Mouse (Mus musculus) neural tube, embryonic 14.5 days (tissue): ENCODE results near the gene Pld4. TPM values are rescaled to one million over a fixed set of nuclear protein-coding genes. Genes with fewer than 3 reads are reported as not detected.

ENCODE experiments used
- ATAC-seq: fragments of 200-750 bp; cut with Nextera tagmentation; 2 replicates; pipeline ENCODE4 v1.8.0; 2017; ENCODE audit warnings: low read depth, mild to moderate bottlenecking, moderate TSS enrichment, moderate library complexity
- H3K27ac ChIP-seq: fragments of 300-500 bp; sonication (generic); 2 replicates; pipeline ENCODE4 v1.5.1; 2014; ENCODE audit warnings: low read depth, mild to moderate bottlenecking, control low read depth, low read length, moderate library complexity, mixed read lengths
- H3K27me3 ChIP-seq: fragments of 300-500 bp; sonication (generic); 2 replicates; pipeline ENCODE4 v1.6.1; 2014; ENCODE audit warnings: low read length; ENCODE audit not compliant: control insufficient read depth, insufficient read depth
- H3K36me3 ChIP-seq: fragments of 300-500 bp; sonication (generic); 2 replicates; pipeline ENCODE4 v1.6.1; 2014; ENCODE audit warnings: low read length, mixed read lengths; ENCODE audit not compliant: control insufficient read depth, insufficient read depth
- H3K4me1 ChIP-seq: fragments of 300-500 bp; sonication (generic); 2 replicates; pipeline ENCODE4 v1.6.1; 2014; ENCODE audit warnings: low read length; ENCODE audit not compliant: control insufficient read depth, insufficient read depth
- H3K4me2 ChIP-seq: fragments of 300-500 bp; sonication (generic); 2 replicates; pipeline ENCODE4 v1.6.1; 2014; ENCODE audit warnings: mild to moderate bottlenecking, low read depth, low read length, control low read depth
- H3K4me3 ChIP-seq: fragments of 300-500 bp; sonication (generic); 2 replicates; pipeline ENCODE4 v1.5.1; 2014; ENCODE audit warnings: low read depth, low read length, control low read depth, mixed read lengths
- H3K9ac ChIP-seq: fragments of 300-500 bp; sonication (generic); replicated peaks from 2 replicates; pipeline ENCODE4 v1.6.1; 2014; ENCODE audit warnings: low read depth, mild to moderate bottlenecking, control low read depth, low read length, mixed read lengths
- H3K9me3 ChIP-seq: fragments of 300-500 bp; sonication (generic); 2 replicates; pipeline ENCODE4 v1.6.1; 2016; ENCODE audit warnings: low read length; ENCODE audit not compliant: control insufficient read depth
- WGBS: fragments of 180-500 bp; shearing (Covaris S2); extraction: QIAGEN DNeasy Blood & Tissue Kit; methylation state at CpG from one replicate; pipeline ENCODE4 v1.1.7; 2014; 5-methylcytosine and 5-hydroxymethylcytosine counted together
- polyA plus RNA-seq: library from polyadenylated mRNA; unstranded; fragments of >200 nt; fragmentation: Nextera tagmentation; extraction: Ambion mirVana; gene quantifications from 2 replicates; pipeline ENCODE4 v1.2.1, GENCODE M21; 2014

Pld4 gene
- polyA plus RNA-seq, 1 experiment from 2014 or later = 4.5 TPM

DNA sequence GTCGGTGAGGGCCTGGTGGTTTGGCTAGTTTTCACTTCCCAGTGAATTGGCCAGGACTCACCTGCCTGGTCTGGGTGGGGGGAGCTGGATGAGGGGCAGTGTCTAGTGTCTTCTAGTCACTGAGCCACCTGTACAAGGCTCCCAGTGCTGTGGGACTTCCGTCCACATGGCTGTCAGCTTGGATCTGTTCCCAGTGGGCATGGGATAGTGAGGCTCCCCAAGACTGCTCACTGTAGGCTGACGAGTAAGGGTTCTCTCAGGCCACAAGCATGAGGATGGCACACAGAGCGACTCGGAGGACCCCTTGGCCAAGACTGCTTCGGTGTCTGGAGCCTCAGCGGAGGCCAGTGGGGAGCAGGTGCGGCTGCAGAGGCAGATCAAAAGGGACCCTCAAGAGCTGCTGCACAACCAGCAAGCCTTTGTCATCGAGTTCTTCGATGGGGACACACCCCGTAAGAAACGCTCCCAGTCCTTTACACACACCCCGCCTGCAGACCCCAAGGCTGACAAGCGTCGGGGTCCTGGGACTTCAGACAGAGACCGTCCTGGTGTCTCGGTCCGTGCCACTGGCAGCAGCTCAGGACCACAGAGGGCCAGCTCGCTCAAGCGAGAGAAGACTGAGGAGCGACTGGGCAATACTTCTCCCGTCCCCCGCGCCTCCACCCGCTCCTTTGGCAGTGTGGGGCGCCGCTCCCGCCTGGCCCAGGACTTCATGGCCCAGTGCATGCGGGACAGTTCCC lies 24.4 kb upstream of the Pld4 start:
- 89% methylated on average over 29 of the region's 29 CpGs for WGBS
- Histone ChIP-seq H3K27ac (no peak overlapping the region), H3K4me1 (no peaks in the 10 kb centered on the region), H3K36me3 (peaks cover 73% of the 10 kb centered on the region), H3K9me3 (no peaks in the 10 kb centered on the region), H3K4me3 (no peak overlapping the region), H3K4me2 (no peak overlapping the region), H3K27me3 (no peaks in the 10 kb centered on the region), H3K9ac (no peak overlapping the region)
- ATAC-seq = no peak

DNA sequence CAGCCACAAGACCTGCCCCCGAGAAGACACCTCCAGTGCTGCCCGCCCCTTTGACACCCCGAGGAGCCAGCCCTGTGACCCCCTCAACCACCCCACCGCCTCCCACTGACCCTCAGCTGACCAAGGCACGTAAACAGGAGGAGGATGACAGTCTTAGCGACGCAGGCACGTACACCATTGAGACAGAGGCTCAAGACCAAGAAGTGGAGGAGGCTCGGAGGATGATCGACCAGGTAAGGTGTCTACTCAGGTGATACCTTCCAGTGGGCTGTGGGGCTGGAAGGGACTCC lies 23.9 kb upstream of the Pld4 start:
- H3K4me2 ChIP-seq = no peak overlapping the region
- H3K9ac ChIP-seq = no peak overlapping the region
- no peak overlapping the region for H3K27ac ChIP-seq
- no peaks in the 10 kb centered on the region for H3K9me3 ChIP-seq
- H3K4me1 ChIP-seq = no peaks in the 10 kb centered on the region
- ATAC-seq = no peak
- 90% methylated on average over 10 of the region's 10 CpGs for WGBS
- peaks cover 68% of the 10 kb centered on the region for H3K36me3 ChIP-seq
- H3K4me3 ChIP-seq = no peak overlapping the region
- no peaks in the 10 kb centered on the region for H3K27me3 ChIP-seq

DNA sequence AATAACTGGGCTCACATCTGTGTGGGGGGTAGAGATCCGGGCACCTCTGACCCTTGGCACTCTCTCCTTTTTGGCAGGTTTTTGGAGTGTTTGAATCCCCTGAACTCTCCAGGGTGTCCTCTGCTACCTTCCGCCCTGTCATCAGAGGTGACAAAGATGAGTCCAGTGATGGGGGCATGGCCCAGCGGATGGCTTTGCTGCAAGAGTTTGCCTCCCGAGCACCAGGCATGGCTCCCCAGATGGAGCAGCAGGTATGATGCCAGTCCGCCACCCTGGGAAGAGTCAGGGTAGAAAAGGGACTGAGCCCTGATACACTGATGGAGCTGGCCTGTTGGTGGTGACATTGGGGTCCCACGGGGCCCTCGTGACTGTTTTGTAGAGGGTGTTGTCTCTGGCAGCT lies 23.4 kb upstream of the Pld4 start:
- H3K9me3 ChIP-seq = no peaks in the 10 kb centered on the region
- no peaks in the 10 kb centered on the region for H3K27me3 ChIP-seq
- H3K27ac ChIP-seq = no peak overlapping the region
- H3K4me3 ChIP-seq = no peak overlapping the region
- H3K9ac ChIP-seq = no peak overlapping the region
- peaks cover 63% of the 10 kb centered on the region for H3K36me3 ChIP-seq
- H3K4me1 ChIP-seq = no peaks in the 10 kb centered on the region
- H3K4me2 ChIP-seq = no peak overlapping the region
- ATAC-seq = no peak
- WGBS = 95% methylated on average over 7 of the region's 7 CpGs

DNA sequence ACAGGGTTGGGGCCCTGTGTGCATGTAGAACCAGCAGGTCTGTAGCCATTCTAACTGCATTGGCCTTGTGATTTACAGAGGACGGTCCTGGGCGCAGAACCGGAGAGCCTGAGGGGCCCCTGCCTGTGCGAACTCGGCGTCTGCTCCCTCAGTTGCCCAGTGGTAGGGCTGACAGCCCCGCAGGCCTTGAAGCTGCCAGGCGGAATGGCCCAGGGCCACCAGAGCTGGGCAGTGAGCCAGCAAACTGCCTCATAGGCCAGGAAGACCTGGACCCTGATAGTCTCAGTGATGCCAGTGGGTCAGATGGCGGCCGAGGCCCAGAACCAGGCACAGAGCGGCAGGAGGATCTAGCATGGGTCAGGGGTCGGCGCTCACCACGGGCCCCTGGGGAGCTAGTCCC lies 22.7 kb upstream of the Pld4 start:
- WGBS = 86% methylated on average over 14 of the region's 14 CpGs
- peaks cover 60% of the 10 kb centered on the region for H3K36me3 ChIP-seq
- no peak for ATAC-seq

DNA sequence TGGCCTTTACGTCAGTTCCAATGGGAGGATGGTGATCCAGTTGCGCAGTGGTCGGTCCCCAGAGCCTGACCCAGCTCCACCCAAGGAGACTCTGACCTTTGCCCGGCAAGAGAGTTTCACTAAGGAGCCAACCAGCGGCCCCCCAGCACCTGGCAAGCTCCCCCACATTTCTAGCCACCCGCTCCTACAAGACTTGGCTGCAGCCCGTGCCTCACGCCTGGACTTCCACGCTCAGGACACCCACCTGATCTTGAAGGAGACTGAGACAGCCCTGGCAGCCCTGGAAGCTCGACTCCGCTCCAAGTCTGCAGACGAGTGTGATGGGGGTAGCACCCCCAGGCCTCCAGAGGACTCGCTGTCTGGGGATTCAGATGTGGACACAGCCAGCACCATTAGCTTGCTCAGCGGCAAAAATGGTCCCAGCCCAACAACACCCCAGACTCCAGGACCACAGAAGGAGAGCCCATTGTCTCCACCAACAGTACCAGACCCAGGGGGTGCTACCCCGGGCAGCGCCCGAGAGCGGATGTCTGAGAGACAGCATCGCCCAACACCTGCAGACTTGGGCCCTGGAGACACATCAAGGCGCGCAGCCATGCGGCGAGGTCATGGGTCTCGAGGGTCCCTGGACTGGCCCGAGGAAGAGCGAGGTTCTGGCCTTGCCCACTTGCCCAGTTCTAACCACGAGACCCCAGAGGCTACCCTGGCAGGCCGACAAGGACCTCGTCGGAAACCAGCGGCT lies 22.0 kb upstream of the Pld4 start:
- no peaks in the 10 kb centered on the region for H3K9me3 ChIP-seq
- no peak overlapping the region for H3K27ac ChIP-seq
- H3K4me2 ChIP-seq = no peak overlapping the region
- no peaks in the 10 kb centered on the region for H3K27me3 ChIP-seq
- no peaks in the 10 kb centered on the region for H3K4me1 ChIP-seq
- 90% methylated on average over 31 of the region's 31 CpGs for WGBS
- H3K36me3 ChIP-seq = peaks cover 55% of the 10 kb centered on the region
- no peak overlapping the region for H3K4me3 ChIP-seq
- no peak for ATAC-seq
- no peak overlapping the region for H3K9ac ChIP-seq

More for the DNA sequence above, 22.7 kb upstream of the Pld4 start:
- H3K27ac ChIP-seq = no peak overlapping the region
- H3K9ac ChIP-seq = no peak overlapping the region
- no peaks in the 10 kb centered on the region for H3K9me3 ChIP-seq
- H3K4me2 ChIP-seq = no peak overlapping the region
- H3K4me3 ChIP-seq = no peak overlapping the region
- no peaks in the 10 kb centered on the region for H3K27me3 ChIP-seq
- no peaks in the 10 kb centered on the region for H3K4me1 ChIP-seq

DNA sequence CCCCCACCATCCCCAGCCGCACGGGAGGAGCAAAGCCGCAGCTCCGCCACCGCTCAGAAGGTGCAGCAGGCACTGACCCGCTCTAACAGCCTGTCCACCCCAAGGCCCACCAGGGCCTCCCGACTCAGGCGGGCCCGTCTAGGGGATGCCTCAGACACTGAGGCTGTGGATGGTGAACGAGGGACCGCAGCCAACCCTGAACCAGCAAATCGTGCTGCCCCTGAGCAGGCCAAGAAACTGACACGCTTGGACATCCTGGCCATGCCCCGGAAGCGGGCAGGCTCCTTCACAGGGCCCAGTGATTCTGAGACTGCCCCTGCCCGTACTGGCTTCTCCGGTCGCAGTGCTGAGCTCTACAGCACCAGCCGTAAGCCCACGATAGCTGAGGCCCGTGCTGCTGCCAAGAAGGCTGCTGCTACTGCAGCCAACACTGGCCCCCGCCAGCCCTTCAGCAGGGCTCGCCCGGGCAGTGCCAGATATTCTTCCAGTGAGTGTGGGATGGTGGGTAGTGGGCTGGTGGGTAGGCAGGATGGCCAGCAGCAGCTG lies 21.4 kb upstream of the Pld4 start:
- Histone ChIP-seq H3K27me3 (no peaks in the 10 kb centered on the region), H3K9me3 (no peaks in the 10 kb centered on the region), H3K4me3 (no peak overlapping the region), H3K4me2 (no peak overlapping the region), H3K36me3 (peaks cover 57% of the 10 kb centered on the region), H3K27ac (no peak overlapping the region), H3K4me1 (no peaks in the 10 kb centered on the region), H3K9ac (no peak overlapping the region)
- WGBS = 95% methylated on average over 24 of the region's 24 CpGs
- ATAC-seq = no peak

DNA sequence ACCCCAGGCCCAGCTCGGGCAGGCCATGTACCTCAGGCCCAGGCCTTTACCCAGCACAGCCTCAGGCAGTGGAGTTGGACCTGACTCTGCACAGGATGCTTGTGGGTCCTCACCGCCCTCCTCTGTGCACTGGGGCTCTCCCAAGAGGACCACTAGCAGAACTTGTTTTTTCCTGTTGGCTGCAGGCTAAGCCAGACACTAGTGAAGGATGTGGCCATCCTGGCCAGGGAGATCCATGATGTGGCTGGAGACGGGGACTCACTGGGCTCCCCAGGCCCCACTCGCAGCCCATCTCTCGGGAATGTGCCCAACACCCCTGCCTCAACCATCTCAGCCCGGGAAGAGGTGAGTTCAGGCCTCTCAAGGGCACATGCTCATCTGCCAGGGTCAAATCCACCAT lies 17.7 kb upstream of the Pld4 start:
- peaks cover 8% of the 10 kb centered on the region for H3K4me1 ChIP-seq
- no peak overlapping the region for H3K4me2 ChIP-seq
- H3K36me3 ChIP-seq = peaks cover 42% of the 10 kb centered on the region
- no peaks in the 10 kb centered on the region for H3K27me3 ChIP-seq
- no peak overlapping the region for H3K27ac ChIP-seq
- H3K9ac ChIP-seq = no peak overlapping the region
- 71% methylated on average over 6 of the region's 6 CpGs for WGBS
- no peak overlapping the region for H3K4me3 ChIP-seq
- no peak for ATAC-seq
- no peaks in the 10 kb centered on the region for H3K9me3 ChIP-seq

DNA sequence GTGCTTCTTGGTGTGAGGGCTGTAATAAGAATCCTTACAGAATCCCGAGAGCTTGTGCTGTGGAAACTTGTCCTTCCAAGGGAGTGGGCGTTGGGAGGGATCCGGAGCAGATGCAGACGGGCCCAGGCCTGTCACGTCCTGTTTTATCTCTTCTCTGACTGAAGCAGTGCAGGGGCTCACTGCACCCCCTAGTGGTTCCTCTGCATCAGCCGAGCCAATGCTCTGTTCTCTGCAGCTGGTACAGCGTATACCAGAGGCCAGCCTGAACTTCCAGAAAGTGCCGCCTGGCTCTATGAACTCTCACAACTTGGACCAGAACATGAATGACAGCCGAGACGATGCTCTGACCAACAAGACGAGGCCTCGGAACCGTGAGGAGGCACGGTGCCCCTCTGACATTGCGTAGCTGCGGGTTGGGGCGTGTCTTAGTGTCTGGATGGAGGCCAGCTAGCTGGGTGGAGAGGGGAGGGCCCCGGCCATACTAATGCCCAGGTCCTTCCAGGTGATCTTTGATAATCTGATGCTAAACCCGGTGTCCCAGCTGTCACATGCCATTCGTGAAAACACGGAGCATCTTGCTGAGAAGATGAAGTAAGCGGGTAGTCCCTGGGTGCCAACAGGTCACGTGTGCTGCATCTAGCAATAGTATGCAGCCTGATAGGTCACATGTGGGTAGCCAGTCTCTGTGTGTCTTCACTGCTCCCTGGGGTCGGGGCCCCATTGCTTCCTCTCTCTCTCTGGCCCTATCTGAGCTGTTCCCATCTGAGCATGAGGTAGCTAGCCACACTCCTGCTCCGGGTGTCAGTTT lies 17.1 kb upstream of the Pld4 start:
- Histone ChIP-seq H3K27ac (no peak overlapping the region), H3K36me3 (peaks cover 36% of the 10 kb centered on the region), H3K27me3 (no peaks in the 10 kb centered on the region), H3K9me3 (no peaks in the 10 kb centered on the region), H3K4me2 (no peak overlapping the region), H3K9ac (no peak overlapping the region), H3K4me1 (peaks cover 8% of the 10 kb centered on the region), H3K4me3 (no peak overlapping the region)
- ATAC-seq = peak; percentile 76
- 58% methylated on average over 25 of the region's 25 CpGs for WGBS

DNA sequence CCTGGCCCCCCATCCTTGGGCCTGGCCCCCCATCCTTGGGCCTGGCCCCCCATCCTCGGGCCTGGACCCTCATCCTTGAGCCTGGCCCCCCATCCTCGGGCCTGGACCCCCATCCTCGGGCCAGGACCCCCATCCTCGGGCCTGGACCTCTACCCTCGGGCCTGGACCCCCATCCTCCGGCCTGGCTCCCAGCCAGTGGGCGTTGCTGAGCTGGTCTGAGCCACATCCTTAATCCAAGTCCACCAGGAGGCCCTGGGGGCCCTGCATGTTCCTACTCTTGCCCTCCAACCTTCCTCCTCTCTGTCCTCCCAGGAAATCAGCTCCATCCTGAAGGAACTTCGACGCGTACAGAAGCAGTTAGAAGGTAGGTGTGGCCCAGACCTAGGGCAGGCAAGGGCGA lies 16.2 kb upstream of the Pld4 start:
- Histone ChIP-seq H3K27me3 (no peaks in the 10 kb centered on the region), H3K9me3 (no peaks in the 10 kb centered on the region), H3K4me3 (no peak overlapping the region), H3K27ac (no peak overlapping the region), H3K9ac (peak overlapping the region; percentile 16; the same call in 1 of the 2 replicates), H3K4me2 (no peak overlapping the region), H3K4me1 (peaks cover 8% of the 10 kb centered on the region), H3K36me3 (peaks cover 28% of the 10 kb centered on the region)
- WGBS = 86% methylated on average over 10 of the region's 11 CpGs
- ATAC-seq = no peak
